Mouse (Mus musculus): ENCODE data around the gene Pten. TPM values are rescaled to one million over a fixed set of nuclear protein-coding genes. Genes with fewer than 3 reads are reported as not detected.

The Pten gene
- polyA plus RNA-seq, 1 experiment from 2014 or later, result 6.6 TPM

- Histone ChIP-seq H3K4me3 (ENCODE audit: low read depth, low read length) (no peak overlapping the region), H3K9ac (ENCODE audit: low read depth, low read length) (no peak overlapping the region), H3K27me3 (replicated peaks; ENCODE audit: control insufficient read depth, insufficient read depth, low read length) (no peaks in the 10 kb centered on the region), H3K4me2 (no peak overlapping the region), H3K27ac (ENCODE audit: low read depth, low read length) (no peak overlapping the region), H3K36me3 (ENCODE audit: control insufficient read depth, insufficient read depth, low read length) (no peaks in the 10 kb centered on the region), H3K9me3 (ENCODE audit: control insufficient read depth, low read length) (no peaks in the 10 kb centered on the region), H3K4me1 (replicated peaks; ENCODE audit: control insufficient read depth, insufficient read depth, low read length) (no peaks in the 10 kb centered on the region)
- DNase-seq (ENCODE audit: low spot score), result no peak
- WGBS, result 75% methylated on average over 4 of the region's 4 CpGs
- no peak for ATAC-seq (replicated peaks; ENCODE audit: low FRiP score)
Measured at GRCm38 (mm10) chr19:32740641-32741345, 16.5 kb upstream of the Pten start.

GRCm38 (mm10) chr19:32749425-32749824 is 7.9 kb upstream of the Pten start:
- no peak overlapping the region for H3K4me2 ChIP-seq
- no peaks in the 10 kb centered on the region for H3K36me3 ChIP-seq (ENCODE audit: control insufficient read depth, insufficient read depth, low read length)
- H3K4me1 ChIP-seq (replicated peaks; ENCODE audit: control insufficient read depth, insufficient read depth, low read length), result 0 out of 2 replicates have a peak, but pooled peaks cover 2% of the 10 kb centered on the region
- H3K4me3 ChIP-seq (ENCODE audit: low read depth, low read length), result no peak overlapping the region
- 33% methylated on average over 6 of the region's 6 CpGs for WGBS
- no peaks in the 10 kb centered on the region for H3K9me3 ChIP-seq (ENCODE audit: control insufficient read depth, low read length)
- no peak for DNase-seq (ENCODE audit: low spot score)
- no peak overlapping the region for H3K27ac ChIP-seq (ENCODE audit: low read depth, low read length)
- no peak for ATAC-seq (replicated peaks; ENCODE audit: low FRiP score)
- no peak overlapping the region for H3K9ac ChIP-seq (ENCODE audit: low read depth, low read length)
- no peaks in the 10 kb centered on the region for H3K27me3 ChIP-seq (replicated peaks; ENCODE audit: control insufficient read depth, insufficient read depth, low read length)

- no peaks in the 10 kb centered on the region for H3K27me3 ChIP-seq (replicated peaks; ENCODE audit: control insufficient read depth, insufficient read depth, low read length)
- no peak overlapping the region for H3K27ac ChIP-seq (ENCODE audit: low read depth, low read length)
- DNase-seq (ENCODE audit: low spot score), result no peak
- no peaks in the 10 kb centered on the region for H3K9me3 ChIP-seq (ENCODE audit: control insufficient read depth, low read length)
- 86% methylated on average over 6 of the region's 6 CpGs for WGBS
- no peak for ATAC-seq (replicated peaks; ENCODE audit: low FRiP score)
- H3K4me3 ChIP-seq (ENCODE audit: low read depth, low read length), result no peak overlapping the region
- no peaks in the 10 kb centered on the region for H3K36me3 ChIP-seq (ENCODE audit: control insufficient read depth, insufficient read depth, low read length)
- H3K9ac ChIP-seq (ENCODE audit: low read depth, low read length), result no peak overlapping the region
- H3K4me2 ChIP-seq, result no peak overlapping the region
- peaks cover 8% of the 10 kb centered on the region; the same call in 1 of the 2 replicates for H3K4me1 ChIP-seq (replicated peaks; ENCODE audit: control insufficient read depth, insufficient read depth, low read length)
Measured at GRCm38 (mm10) chr19:32752357-32752756, 4.9 kb upstream of the Pten start.

GRCm38 (mm10) chr19:32753386-32753785 is 3.9 kb upstream of the Pten start:
- H3K27me3 ChIP-seq (replicated peaks; ENCODE audit: control insufficient read depth, insufficient read depth, low read length), result no peaks in the 10 kb centered on the region
- H3K4me1 ChIP-seq (replicated peaks; ENCODE audit: control insufficient read depth, insufficient read depth, low read length), result peaks cover 8% of the 10 kb centered on the region; the same call in 1 of the 2 replicates
- 87% methylated on average over 3 of the region's 3 CpGs for WGBS
- no peak for ATAC-seq (replicated peaks; ENCODE audit: low FRiP score)
- no peaks in the 10 kb centered on the region for H3K36me3 ChIP-seq (ENCODE audit: control insufficient read depth, insufficient read depth, low read length)
- no peak overlapping the region for H3K27ac ChIP-seq (ENCODE audit: low read depth, low read length)
- H3K4me3 ChIP-seq (ENCODE audit: low read depth, low read length), result no peak overlapping the region
- H3K4me2 ChIP-seq, result no peak overlapping the region
- H3K9me3 ChIP-seq (ENCODE audit: control insufficient read depth, low read length), result no peaks in the 10 kb centered on the region
- no peak overlapping the region for H3K9ac ChIP-seq (ENCODE audit: low read depth, low read length)
- DNase-seq (ENCODE audit: low spot score), result no peak

- 34% methylated on average over 15 of the region's 15 CpGs for WGBS
- no peak overlapping the region for H3K9ac ChIP-seq (ENCODE audit: low read depth, low read length)
- DNase-seq (ENCODE audit: low spot score), result no peak
- ATAC-seq (replicated peaks; ENCODE audit: low FRiP score), result no peak
- H3K4me2 ChIP-seq, result peak overlapping the region; percentile 95
- H3K4me1 ChIP-seq (replicated peaks; ENCODE audit: control insufficient read depth, insufficient read depth, low read length), result peaks cover 12% of the 10 kb centered on the region
- no peaks in the 10 kb centered on the region for H3K36me3 ChIP-seq (ENCODE audit: control insufficient read depth, insufficient read depth, low read length)
- no peaks in the 10 kb centered on the region for H3K27me3 ChIP-seq (replicated peaks; ENCODE audit: control insufficient read depth, insufficient read depth, low read length)
- H3K27ac ChIP-seq (ENCODE audit: low read depth, low read length), result no peak overlapping the region
- no peaks in the 10 kb centered on the region for H3K9me3 ChIP-seq (ENCODE audit: control insufficient read depth, low read length)
- H3K4me3 ChIP-seq (ENCODE audit: low read depth, low read length), result no peak overlapping the region
Measured at GRCm38 (mm10) chr19:32754188-32755000, 2.9 kb upstream of the Pten start.

GRCm38 (mm10) chr19:32755104-32755791 is 2.0 kb upstream of the Pten start:
- peak overlapping the region; percentile 97 for H3K4me3 ChIP-seq (ENCODE audit: low read depth, low read length)
- peaks cover 18% of the 10 kb centered on the region for H3K4me1 ChIP-seq (replicated peaks; ENCODE audit: control insufficient read depth, insufficient read depth, low read length)
- H3K4me2 ChIP-seq, result peak overlapping the region; percentile 95
- ATAC-seq (replicated peaks; ENCODE audit: low FRiP score) (no peak), DNase-seq (ENCODE audit: low spot score) (no peak)
- H3K9ac ChIP-seq (ENCODE audit: low read depth, low read length), result peak overlapping the region; percentile 87
- no peaks in the 10 kb centered on the region for H3K27me3 ChIP-seq (replicated peaks; ENCODE audit: control insufficient read depth, insufficient read depth, low read length)
- H3K36me3 ChIP-seq (ENCODE audit: control insufficient read depth, insufficient read depth, low read length), result no peaks in the 10 kb centered on the region
- 11% methylated on average over 12 of the region's 12 CpGs for WGBS
- H3K27ac ChIP-seq (ENCODE audit: low read depth, low read length), result peak overlapping the region; percentile 98
- H3K9me3 ChIP-seq (ENCODE audit: control insufficient read depth, low read length), result no peaks in the 10 kb centered on the region

GRCm38 (mm10) chr19:32755792-32756635 is 1.3 kb upstream of the Pten start:
- Histone ChIP-seq H3K4me1 (replicated peaks; ENCODE audit: control insufficient read depth, insufficient read depth, low read length) (peaks cover 20% of the 10 kb centered on the region), H3K27ac (ENCODE audit: low read depth, low read length) (peak overlapping the region; percentile 98), H3K4me3 (ENCODE audit: low read depth, low read length) (peak overlapping the region; percentile 97), H3K36me3 (ENCODE audit: control insufficient read depth, insufficient read depth, low read length) (no peaks in the 10 kb centered on the region), H3K9me3 (ENCODE audit: control insufficient read depth, low read length) (no peaks in the 10 kb centered on the region), H3K27me3 (replicated peaks; ENCODE audit: control insufficient read depth, insufficient read depth, low read length) (no peaks in the 10 kb centered on the region), H3K9ac (ENCODE audit: low read depth, low read length) (peak overlapping the region; percentile 87), H3K4me2 (peak overlapping the region; percentile 95)
- ATAC-seq (replicated peaks; ENCODE audit: low FRiP score) (peak; percentile 78), DNase-seq (ENCODE audit: low spot score) (peak; percentile 95)
- WGBS, result under 1% methylated on average over 53 of the region's 53 CpGs

- peak overlapping the region; percentile 95 for H3K4me2 ChIP-seq
- H3K9me3 ChIP-seq (ENCODE audit: control insufficient read depth, low read length), result no peaks in the 10 kb centered on the region
- no peaks in the 10 kb centered on the region for H3K27me3 ChIP-seq (replicated peaks; ENCODE audit: control insufficient read depth, insufficient read depth, low read length)
- H3K9ac ChIP-seq (ENCODE audit: low read depth, low read length), result peak overlapping the region; percentile 87
- H3K36me3 ChIP-seq (ENCODE audit: control insufficient read depth, insufficient read depth, low read length), result no peaks in the 10 kb centered on the region
- ATAC-seq (replicated peaks; ENCODE audit: low FRiP score) (peak; percentile 25), DNase-seq (ENCODE audit: low spot score) (no peak)
- under 1% methylated on average over 14 of the region's 14 CpGs for WGBS
- peak overlapping the region; percentile 97 for H3K4me3 ChIP-seq (ENCODE audit: low read depth, low read length)
- H3K4me1 ChIP-seq (replicated peaks; ENCODE audit: control insufficient read depth, insufficient read depth, low read length), result peaks cover 20% of the 10 kb centered on the region
- peak overlapping the region; percentile 98 for H3K27ac ChIP-seq (ENCODE audit: low read depth, low read length)
Measured at GRCm38 (mm10) chr19:32756636-32756899, 729 bp upstream of the Pten start.
